Mouse (Mus musculus) E14TG2a.4 (cell line): ENCODE results near the gene Eva1c.
A peak's percentile ranks its signal among the peaks of the same experiment; 100 is the strongest.

ENCODE experiments used
- H3K27me3 ChIP-seq: 2 replicates; pipeline ENCODE4 v1.6.1; 2014; ENCODE audit warnings: low read length, control low read depth; ENCODE audit not compliant: insufficient read depth
- H3K36me3 ChIP-seq: 2 replicates; pipeline ENCODE4 v1.6.1; 2014; ENCODE audit warnings: low read length, control low read depth; ENCODE audit not compliant: insufficient read depth
- H3K4me1 ChIP-seq: replicated peaks from 2 replicates; pipeline ENCODE4 v1.6.1; 2014; ENCODE audit warnings: low read depth, low read length, control low read depth
- H3K4me3 ChIP-seq: replicated peaks from 2 replicates; pipeline ENCODE4 v1.5.1; 2014; ENCODE audit warnings: mild to moderate bottlenecking, low read length
- H3K9me3 ChIP-seq: 2 replicates; pipeline ENCODE4 v1.6.1; 2014; ENCODE audit warnings: low read length, control low read depth
- CTCF ChIP-seq: conservative IDR thresholded peaks from 2 replicates; pipeline ENCODE4 v1.5.1; 2014; ENCODE audit warnings: low read length
- NANOG ChIP-seq: IDR thresholded peaks from 2 replicates; pipeline ENCODE4 v1.6.1; 2014; ENCODE audit warnings: borderline replicate concordance, low read length, mixed read lengths
- POU5F1 ChIP-seq: IDR thresholded peaks from 2 replicates; pipeline ENCODE4 v1.6.1; 2014; ENCODE audit warnings: low read length, borderline replicate concordance

Eva1c gene

DNA sequence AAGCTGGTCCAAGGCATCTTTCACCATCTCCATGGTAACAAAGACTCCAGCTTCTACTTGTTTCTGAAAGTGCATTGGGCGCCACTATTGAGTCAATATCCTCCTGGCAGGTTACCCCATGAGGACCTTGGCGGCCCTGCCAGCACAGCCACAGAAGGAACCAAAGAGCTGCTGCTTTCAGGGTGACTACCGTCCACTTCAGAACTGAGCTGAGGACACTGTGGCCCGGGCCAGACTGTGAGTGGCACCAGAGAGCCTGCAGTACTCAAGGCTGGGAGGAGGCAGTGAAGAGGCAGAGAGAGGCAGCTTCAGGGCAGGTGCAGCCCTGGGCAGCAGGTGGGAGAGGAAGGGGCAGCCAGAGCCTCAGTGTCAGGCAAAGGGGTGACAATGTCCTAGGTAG lies 100.9 kb downstream of the Eva1c start:
- TF ChIP-seq POU5F1 (no peak), NANOG (no peak), CTCF (no peak)
- H3K36me3 ChIP-seq: peaks cover 57% of the 10 kb centered on the region
- peaks cover 30% of the 10 kb centered on the region for H3K4me1 ChIP-seq
- no peak overlapping the region for H3K4me3 ChIP-seq
- no peaks in the 10 kb centered on the region for H3K9me3 ChIP-seq
- H3K27me3 ChIP-seq: no peaks in the 10 kb centered on the region

DNA sequence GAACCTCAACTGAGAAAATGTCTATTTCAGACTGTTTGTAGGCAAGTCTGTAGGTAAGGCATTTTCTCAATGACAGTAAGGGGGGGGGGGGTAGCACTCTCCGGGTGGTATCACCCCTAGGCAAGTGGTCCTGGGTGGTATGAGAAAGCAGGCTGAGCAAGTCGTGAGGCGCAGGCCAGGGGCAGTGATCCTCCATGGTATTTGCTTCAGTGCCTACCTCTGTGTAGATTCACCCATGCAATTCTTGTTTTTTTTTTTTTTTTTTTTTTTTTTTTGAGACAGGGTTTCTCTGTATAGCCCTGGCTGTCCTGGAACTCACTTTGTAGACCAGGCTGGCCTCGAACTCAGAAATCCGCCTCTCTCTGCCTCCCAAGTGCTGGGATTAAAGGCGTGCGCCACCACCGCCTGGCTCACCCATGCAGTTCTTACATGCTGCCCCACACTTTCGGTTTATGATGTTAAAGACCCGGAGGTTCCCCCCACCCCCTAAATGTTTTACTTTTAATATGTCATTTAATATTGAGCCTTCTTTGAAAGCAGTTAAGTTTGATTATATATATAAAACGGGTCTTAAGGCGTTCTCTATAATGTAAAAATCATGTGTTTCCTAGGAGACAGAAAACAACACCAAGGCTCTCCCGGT lies 107.1 kb downstream of the Eva1c start:
- no peaks in the 10 kb centered on the region for H3K27me3 ChIP-seq
- peaks cover 18% of the 10 kb centered on the region for H3K4me1 ChIP-seq
- peak overlapping the region; percentile 93 for H3K4me3 ChIP-seq
- TF ChIP-seq CTCF (no peak), NANOG (no peak), POU5F1 (no peak)
- peaks cover 40% of the 10 kb centered on the region for H3K36me3 ChIP-seq
- no peaks in the 10 kb centered on the region for H3K9me3 ChIP-seq

- TF ChIP-seq POU5F1 (no peak), CTCF (no peak), NANOG (no peak)
- Histone ChIP-seq H3K9me3 (no peaks in the 10 kb centered on the region), H3K4me1 (peaks cover 15% of the 10 kb centered on the region), H3K27me3 (no peaks in the 10 kb centered on the region), H3K36me3 (peaks cover 35% of the 10 kb centered on the region), H3K4me3 (peak overlapping the region; percentile 93)
Observed at GRCm38 (mm10) chr16:90934193-90934686, 107.7 kb downstream of the Eva1c start.

DNA sequence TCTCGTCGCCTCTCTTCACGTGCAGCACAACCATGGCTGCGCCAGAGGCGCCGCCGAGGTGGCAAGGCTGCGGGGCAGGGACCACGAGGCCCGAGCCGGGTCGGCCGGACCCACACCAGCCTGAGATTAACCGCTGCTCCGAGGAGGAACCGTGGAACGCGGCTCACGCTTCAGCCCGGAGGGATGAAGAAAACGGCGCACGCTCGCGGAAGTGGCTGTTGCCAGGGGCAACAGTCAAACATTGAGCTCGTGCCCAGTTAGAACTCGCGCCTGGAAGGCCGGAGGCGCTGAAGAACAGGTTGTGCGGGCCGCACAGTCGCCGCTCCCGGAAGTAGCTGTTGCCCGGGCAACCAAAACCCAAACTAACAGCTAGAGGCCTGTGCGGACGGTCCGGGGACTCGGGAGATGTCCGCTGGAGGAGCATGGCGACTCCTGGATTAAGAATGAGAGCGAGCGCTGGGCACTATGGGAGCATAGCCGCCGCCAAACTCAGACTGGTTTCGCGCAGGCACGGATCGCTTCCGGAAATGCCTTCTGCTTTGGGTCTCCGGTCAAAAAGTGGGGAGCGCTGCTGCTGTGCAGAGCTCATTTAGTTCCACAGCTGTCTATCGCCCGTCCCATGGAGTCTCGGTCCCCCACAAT lies 108.3 kb downstream of the Eva1c start, which contains the start of gene Cfap298:
Cfap298 (minus strand) TSS at position 428 of the 642 bp plus-strand sequence.
- peaks cover 31% of the 10 kb centered on the region for H3K36me3 ChIP-seq
- H3K4me1 ChIP-seq: peaks cover 11% of the 10 kb centered on the region
- no peaks in the 10 kb centered on the region for H3K27me3 ChIP-seq
- no peaks in the 10 kb centered on the region for H3K9me3 ChIP-seq
- H3K4me3 ChIP-seq: peak within 1 kb of the TSS; percentile 93
- TF ChIP-seq POU5F1: no peak
- TF ChIP-seq NANOG: no peak
- no peak for TF ChIP-seq CTCF

DNA sequence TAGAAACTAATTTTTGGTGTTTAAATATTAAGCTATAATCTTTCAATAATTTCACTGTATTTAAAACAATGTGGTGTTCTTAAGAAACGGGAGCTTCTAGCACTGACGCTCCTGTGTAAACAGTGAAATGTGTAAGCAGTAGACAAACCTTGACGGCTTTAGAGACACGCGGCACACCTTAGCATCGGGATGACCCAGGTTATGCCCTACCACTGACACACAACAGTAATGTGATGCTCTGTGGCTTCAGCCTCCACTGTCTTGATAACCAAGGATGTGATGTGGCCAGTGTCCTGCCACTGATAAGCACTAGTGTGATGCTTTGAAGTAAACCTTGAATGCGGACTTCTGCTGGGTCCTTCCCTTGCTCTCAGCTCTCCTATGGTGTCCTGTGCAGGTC lies 114.7 kb downstream of the Eva1c start:
- no peak for TF ChIP-seq NANOG
- no peak for TF ChIP-seq POU5F1
- peaks cover 17% of the 10 kb centered on the region for H3K36me3 ChIP-seq
- no peaks in the 10 kb centered on the region for H3K4me1 ChIP-seq
- H3K27me3 ChIP-seq: no peaks in the 10 kb centered on the region
- H3K4me3 ChIP-seq: no peak overlapping the region
- H3K9me3 ChIP-seq: no peaks in the 10 kb centered on the region

DNA sequence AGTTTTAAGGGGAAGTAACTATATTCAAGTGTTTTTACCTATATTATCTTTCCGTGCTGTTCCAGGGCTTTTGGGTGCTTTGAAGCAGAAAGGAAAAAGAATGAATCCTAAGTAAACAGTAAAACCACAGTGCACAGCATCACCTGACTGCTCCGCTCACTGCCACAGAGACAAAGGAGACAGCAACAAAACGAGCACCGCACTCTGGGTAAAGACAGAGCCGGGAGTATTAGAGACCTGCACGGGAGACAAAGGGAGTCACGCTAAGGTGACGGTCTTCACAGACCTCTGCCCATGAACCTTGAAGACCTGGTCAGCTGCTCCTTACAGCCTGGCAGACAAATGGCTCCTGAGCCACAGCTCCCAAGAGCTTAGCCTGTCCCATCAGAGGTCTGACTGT lies 120.5 kb downstream of the Eva1c start:
- Histone ChIP-seq H3K9me3 (no peaks in the 10 kb centered on the region), H3K36me3 (peaks cover 14% of the 10 kb centered on the region), H3K4me3 (no peak overlapping the region), H3K27me3 (no peaks in the 10 kb centered on the region), H3K4me1 (no peaks in the 10 kb centered on the region)
- no peak for TF ChIP-seq CTCF
- no peak for TF ChIP-seq POU5F1

DNA sequence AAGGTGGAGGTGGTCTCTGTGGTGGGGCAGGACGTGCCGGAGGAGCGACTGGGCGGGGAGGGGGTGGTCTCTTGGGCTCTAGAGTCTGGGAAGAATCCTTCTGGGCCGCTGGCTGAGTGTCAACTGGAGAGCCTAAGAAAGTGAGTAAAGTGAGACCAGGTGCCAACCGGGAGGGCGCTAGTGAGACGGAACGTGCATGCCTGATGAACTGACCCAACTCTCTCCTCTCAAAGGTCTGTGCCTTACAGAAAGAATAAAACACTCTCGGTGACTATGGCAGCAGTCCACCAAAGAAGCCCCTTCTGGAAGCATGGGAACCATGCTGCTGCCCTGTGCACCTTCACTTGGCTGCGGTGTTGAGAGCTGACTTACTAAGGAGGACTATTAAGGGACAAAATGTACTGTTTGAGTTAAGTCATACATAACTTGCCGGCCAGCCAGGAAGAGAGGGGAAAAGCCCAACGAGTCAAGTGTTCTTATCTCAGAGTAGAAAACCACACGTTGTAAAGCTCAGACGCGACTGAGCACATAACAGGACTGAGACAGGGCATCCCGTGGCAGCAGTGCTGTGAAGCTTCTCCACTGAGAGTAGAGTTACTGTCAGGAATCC lies 123.9 kb downstream of the Eva1c start:
- Histone ChIP-seq H3K4me1 (0 out of 2 replicates have a peak, but pooled peaks cover 8% of the 10 kb centered on the region), H3K27me3 (no peaks in the 10 kb centered on the region), H3K4me3 (no peak overlapping the region), H3K9me3 (no peaks in the 10 kb centered on the region), H3K36me3 (peaks cover 5% of the 10 kb centered on the region; the same call in 1 of the 2 replicates)
- TF ChIP-seq CTCF (no peak), NANOG (no peak), POU5F1 (no peak)

DNA sequence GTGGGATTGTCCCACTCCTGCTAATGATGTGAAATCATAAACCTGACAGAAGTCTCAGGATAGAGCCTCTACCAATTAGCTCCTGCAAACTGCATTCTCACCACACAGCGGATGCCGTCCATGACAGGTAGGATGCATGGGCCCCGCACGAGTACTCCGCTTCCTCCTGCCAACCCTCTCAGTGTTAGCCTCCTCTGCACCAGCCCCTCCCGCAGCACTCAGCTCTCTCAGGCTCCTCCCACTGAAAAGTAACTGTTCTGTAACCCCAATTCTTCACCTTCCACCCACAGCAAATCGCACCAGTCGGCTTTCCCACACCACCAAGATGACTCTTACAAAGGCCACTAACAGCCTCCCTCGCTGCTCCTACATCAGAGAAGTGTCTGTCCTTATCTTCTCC lies 126.6 kb downstream of the Eva1c start:
- H3K4me1 ChIP-seq: 0 out of 2 replicates have a peak, but pooled peaks cover 8% of the 10 kb centered on the region
- H3K27me3 ChIP-seq: no peaks in the 10 kb centered on the region
- H3K36me3 ChIP-seq: peaks cover 5% of the 10 kb centered on the region; the same call in 1 of the 2 replicates
- no peak overlapping the region for H3K4me3 ChIP-seq
- TF ChIP-seq POU5F1 (no peak), CTCF (no peak)
- H3K9me3 ChIP-seq: no peaks in the 10 kb centered on the region

DNA sequence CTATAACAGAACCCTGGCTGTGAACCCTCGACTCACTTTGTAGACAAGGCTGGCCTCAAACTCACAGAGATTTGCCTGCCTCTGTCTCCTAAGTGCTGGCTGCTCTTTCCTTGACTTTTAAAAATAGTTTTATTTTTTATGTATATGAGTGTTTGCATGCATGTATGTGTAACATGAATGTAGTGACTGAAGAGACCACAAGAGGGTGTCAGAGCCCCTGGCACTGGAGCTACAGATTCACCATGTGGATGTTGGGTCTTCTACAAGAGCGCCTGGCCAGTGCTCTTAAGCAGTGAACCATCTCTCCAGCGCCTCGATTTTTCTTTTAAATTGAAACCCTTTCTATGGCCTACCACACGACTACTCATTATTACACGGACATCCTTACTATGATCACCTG lies 127.3 kb downstream of the Eva1c start:
- Histone ChIP-seq H3K9me3 (no peaks in the 10 kb centered on the region), H3K36me3 (peaks cover 5% of the 10 kb centered on the region; the same call in 1 of the 2 replicates), H3K4me1 (0 out of 2 replicates have a peak, but pooled peaks cover 8% of the 10 kb centered on the region), H3K4me3 (no peak overlapping the region), H3K27me3 (no peaks in the 10 kb centered on the region)
- TF ChIP-seq POU5F1 (no peak), CTCF (peak; percentile 15; the same call in 1 of the 2 replicates)
